Mouse (Mus musculus): Measurements from ENCODE around the gene Khdc1c.
"Not testable (repeated sequence)": the region's sequence is repeated elsewhere in the genome, so short reads cannot be mapped to it uniquely, and the experiment has no call there.

DNA sequence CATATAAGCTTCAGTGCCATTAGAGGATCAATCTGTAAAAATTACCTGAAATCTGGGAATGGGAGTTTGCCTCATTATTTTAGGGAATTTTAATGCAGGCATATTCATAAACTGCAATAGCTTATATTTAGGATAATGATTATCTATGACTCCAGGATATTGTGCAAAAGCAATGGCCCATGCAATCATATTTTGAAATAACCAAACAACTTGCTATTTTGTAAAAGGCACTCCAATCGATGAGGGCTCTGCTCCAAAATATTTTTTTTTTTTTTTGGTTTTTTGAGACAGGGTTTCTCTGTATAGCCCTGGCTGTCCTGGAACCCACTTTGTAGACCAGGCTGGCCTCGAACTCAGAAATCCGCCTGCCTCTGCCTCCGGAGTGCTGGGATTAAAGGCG is 47.9 kb upstream of the Khdc1c start:
- TF ChIP-seq CTCF (IDR thresholded peaks at IDR 0.05; ENCODE audit: low read depth, low read length); POLR2A (IDR thresholded peaks at IDR 0.05; ENCODE audit: extremely low read depth, insufficient read depth, low read length): not testable (repeated sequence)
